Mouse (Mus musculus): Measurements from ENCODE around the gene Cldn7. TPM values are rescaled to one million over a fixed set of nuclear protein-coding genes. Genes with fewer than 3 reads are reported as not detected.
"Not testable (repeated sequence)": the region's sequence is repeated elsewhere in the genome, so short reads cannot be mapped to it uniquely, and the experiment has no call there.

Gene Cldn7
- polyA plus RNA-seq, 1 experiment from 2014 or later, result 2.4 TPM

DNA sequence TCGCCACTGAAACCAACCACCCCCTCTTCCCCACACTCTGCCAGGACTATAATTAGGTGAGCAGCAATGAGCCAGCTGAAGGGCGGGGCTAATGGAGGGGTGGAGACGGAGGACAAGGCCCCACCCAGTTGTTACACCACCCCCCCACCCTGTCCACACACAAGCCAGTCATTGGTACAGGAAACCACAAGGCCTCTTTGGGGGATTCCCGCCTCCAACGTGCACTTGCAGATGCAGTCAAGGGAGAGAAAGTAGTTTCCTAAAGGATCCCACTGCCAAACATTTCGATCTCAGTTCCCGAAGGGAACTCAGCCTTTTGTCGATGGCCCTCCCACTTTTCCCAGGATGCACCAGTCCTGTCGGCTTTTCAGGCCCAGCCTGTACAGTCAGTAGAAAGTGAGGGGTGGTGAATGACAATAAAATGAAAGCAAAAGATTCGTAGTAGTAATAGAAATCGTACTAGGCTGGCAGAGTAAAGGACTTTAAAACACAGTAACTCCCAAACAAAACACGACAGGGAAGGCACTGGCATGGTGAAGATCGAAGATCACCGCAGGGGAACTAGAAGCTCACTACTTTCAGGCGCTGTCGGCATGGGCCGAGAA is 44.8 kb upstream of the Cldn7 start:
- peaks cover 21% of the 10 kb centered on the region for H3K36me3 ChIP-seq (ENCODE audit: control insufficient read depth, insufficient read depth, low read length)
- peak overlapping the region; percentile 99 for H3K9ac ChIP-seq (ENCODE audit: low read depth, low read length)
- no peaks in the 10 kb centered on the region for H3K27me3 ChIP-seq (ENCODE audit: control insufficient read depth, insufficient read depth, low read length)
- H3K27ac ChIP-seq (ENCODE audit: low read depth, low read length), result peak overlapping the region; percentile 98
- peak overlapping the region; percentile 72 for H3K4me2 ChIP-seq
- H3K9me3 ChIP-seq (replicated peaks; ENCODE audit: control insufficient read depth, low read length), result no peaks in the 10 kb centered on the region
- H3K4me3 ChIP-seq (ENCODE audit: low read depth, low read length), result peak overlapping the region; percentile 95
- peaks cover 30% of the 10 kb centered on the region for H3K4me1 ChIP-seq (ENCODE audit: control insufficient read depth, insufficient read depth, low read length)
- under 1% methylated on average over 17 of the region's 17 CpGs for WGBS (ENCODE audit: insufficient replicate concordance)
- ATAC-seq (replicated peaks; ENCODE audit: insufficient number of reproducible peaks, low FRiP score, low TSS enrichment), result 0 out of 2 replicates have a peak, but pooled peaks have one; percentile 23

- Histone ChIP-seq H3K4me2 (peak overlapping the region; percentile 72), H3K4me1 (ENCODE audit: control insufficient read depth, insufficient read depth, low read length) (peaks cover 23% of the 10 kb centered on the region), H3K27ac (ENCODE audit: low read depth, low read length) (peak overlapping the region; percentile 98), H3K4me3 (ENCODE audit: low read depth, low read length) (peak overlapping the region; percentile 95), H3K36me3 (ENCODE audit: control insufficient read depth, insufficient read depth, low read length) (peaks cover 20% of the 10 kb centered on the region), H3K9ac (ENCODE audit: low read depth, low read length) (peak overlapping the region; percentile 99), H3K27me3 (ENCODE audit: control insufficient read depth, insufficient read depth, low read length) (no peaks in the 10 kb centered on the region), H3K9me3 (replicated peaks; ENCODE audit: control insufficient read depth, low read length) (no peaks in the 10 kb centered on the region)
- no peak for ATAC-seq (replicated peaks; ENCODE audit: insufficient number of reproducible peaks, low FRiP score, low TSS enrichment)
- WGBS (ENCODE audit: insufficient replicate concordance), result under 1% methylated on average over 64 of the region's 65 CpGs
Measured at GRCm38 (mm10) chr11:69920266-69921031, 44.1 kb upstream of the Cldn7 start.

- ATAC-seq (replicated peaks; ENCODE audit: insufficient number of reproducible peaks, low FRiP score, low TSS enrichment), result peak; percentile 95
- peak within 1 kb of the TSS; percentile 98 for H3K27ac ChIP-seq (ENCODE audit: low read depth, low read length)
- H3K9me3 ChIP-seq (replicated peaks; ENCODE audit: control insufficient read depth, low read length), result no peaks in the 10 kb centered on the region
- H3K4me1 ChIP-seq (ENCODE audit: control insufficient read depth, insufficient read depth, low read length), result peaks cover 14% of the 10 kb centered on the region
- H3K27me3 ChIP-seq (ENCODE audit: control insufficient read depth, insufficient read depth, low read length), result no peaks in the 10 kb centered on the region
- peaks cover 14% of the 10 kb centered on the region for H3K36me3 ChIP-seq (ENCODE audit: control insufficient read depth, insufficient read depth, low read length)
- WGBS (ENCODE audit: insufficient replicate concordance), result under 1% methylated on average over 78 of the region's 78 CpGs
- H3K4me3 ChIP-seq (ENCODE audit: low read depth, low read length), result peak within 1 kb of the TSS; percentile 95
- H3K4me2 ChIP-seq, result peak within 1 kb of the TSS; percentile 72
- peak within 1 kb of the TSS; percentile 99 for H3K9ac ChIP-seq (ENCODE audit: low read depth, low read length)
Measured at GRCm38 (mm10) chr11:69921114-69922011, 43.2 kb upstream of the Cldn7 start, which contains the start of gene Eif5a. TSS of gene Eif5a (minus strand) at chr11:69921958.

DNA sequence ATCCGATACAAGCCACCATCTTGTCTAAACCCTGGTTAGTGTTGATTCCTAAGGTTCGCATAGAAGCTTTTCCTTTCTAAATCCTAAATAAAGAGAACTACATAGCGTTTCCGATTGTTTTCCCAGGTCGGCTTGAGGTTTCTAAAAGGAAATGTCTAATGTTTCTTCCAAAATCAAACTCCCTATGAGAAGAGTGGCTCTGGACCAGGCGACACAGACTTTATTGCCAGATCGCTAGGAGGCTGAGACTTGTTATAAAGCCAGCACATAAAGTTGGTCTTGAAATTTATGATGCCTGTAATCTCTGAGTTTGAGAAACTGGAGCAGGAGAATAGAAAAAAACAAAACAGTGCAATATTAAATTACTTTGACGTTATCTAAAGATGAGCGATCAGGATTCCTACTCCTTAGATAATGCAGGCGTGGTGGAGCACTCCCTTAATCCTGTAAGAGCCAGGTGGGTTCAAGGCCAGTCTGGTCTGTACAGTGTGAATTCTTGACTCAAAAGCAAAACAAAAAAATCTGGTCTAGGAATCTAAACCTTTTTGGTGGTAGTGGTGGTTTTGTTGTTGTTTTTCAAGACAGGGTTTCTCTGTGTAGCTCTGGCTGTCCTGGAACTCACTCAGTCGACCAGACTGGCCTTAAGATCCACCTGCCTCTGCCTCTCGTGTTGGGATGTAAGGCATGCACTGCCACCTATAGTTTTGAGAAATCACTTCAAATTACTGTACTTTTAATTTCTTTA is 42.4 kb upstream of the Cldn7 start:
- Histone ChIP-seq H3K9ac (ENCODE audit: low read depth, low read length) (peak overlapping the region; percentile 82), H3K4me3 (ENCODE audit: low read depth, low read length) (peak overlapping the region; percentile 95), H3K9me3 (replicated peaks; ENCODE audit: control insufficient read depth, low read length) (no peaks in the 10 kb centered on the region), H3K4me2 (peak overlapping the region; percentile 55), H3K36me3 (ENCODE audit: control insufficient read depth, insufficient read depth, low read length) (peaks cover 12% of the 10 kb centered on the region), H3K27ac (ENCODE audit: low read depth, low read length) (peak overlapping the region; percentile 98), H3K4me1 (ENCODE audit: control insufficient read depth, insufficient read depth, low read length) (peaks cover 13% of the 10 kb centered on the region), H3K27me3 (ENCODE audit: control insufficient read depth, insufficient read depth, low read length) (no peaks in the 10 kb centered on the region)
- ATAC-seq (replicated peaks; ENCODE audit: insufficient number of reproducible peaks, low FRiP score, low TSS enrichment), result no peak
- 4% methylated on average over 12 of the region's 12 CpGs for whole genome bisulfite sequencing (ENCODE audit: insufficient replicate concordance)

GRCm38 (mm10) chr11:69922796-69923195 is 41.8 kb upstream of the Cldn7 start:
- H3K27ac ChIP-seq (ENCODE audit: low read depth, low read length), result peak overlapping the region; percentile 98; the same call in 1 of the 2 replicates
- H3K27me3 ChIP-seq (ENCODE audit: control insufficient read depth, insufficient read depth, low read length), result no peaks in the 10 kb centered on the region
- H3K4me1 ChIP-seq (ENCODE audit: control insufficient read depth, insufficient read depth, low read length), result peaks cover 13% of the 10 kb centered on the region
- H3K9me3 ChIP-seq (replicated peaks; ENCODE audit: control insufficient read depth, low read length), result no peaks in the 10 kb centered on the region
- peaks cover 6% of the 10 kb centered on the region for H3K36me3 ChIP-seq (ENCODE audit: control insufficient read depth, insufficient read depth, low read length)
- H3K9ac ChIP-seq (ENCODE audit: low read depth, low read length), result 0 out of 2 replicates have a peak overlapping the region, but pooled peaks have one; percentile 82
- H3K4me3 ChIP-seq (ENCODE audit: low read depth, low read length), result no peak overlapping the region
- WGBS (ENCODE audit: insufficient replicate concordance), result 73% methylated on average over 3 of the region's 3 CpGs
- ATAC-seq (replicated peaks; ENCODE audit: insufficient number of reproducible peaks, low FRiP score, low TSS enrichment), result no peak
- H3K4me2 ChIP-seq, result peak overlapping the region; percentile 55

DNA sequence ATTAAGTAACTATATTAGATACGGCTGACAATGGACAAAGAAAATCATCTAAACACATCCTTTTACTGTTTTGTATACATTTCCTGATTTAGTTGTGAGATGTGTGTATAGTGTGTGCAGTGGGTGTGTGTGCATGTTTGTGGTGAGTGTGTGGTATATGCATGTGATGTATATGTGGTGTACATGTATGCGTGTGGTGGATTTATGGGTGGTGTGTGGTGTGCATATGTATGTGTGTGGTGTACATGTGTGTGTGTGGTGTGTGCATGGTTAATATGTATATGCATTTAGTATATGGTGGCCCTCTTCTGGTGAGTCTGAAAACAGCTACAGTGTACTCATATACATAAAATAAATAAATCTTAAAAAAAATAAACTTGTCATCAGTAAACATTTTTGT is 37.1 kb upstream of the Cldn7 start:
- Histone ChIP-seq H3K4me2 (no peak overlapping the region), H3K9me3 (replicated peaks; ENCODE audit: control insufficient read depth, low read length) (no peaks in the 10 kb centered on the region), H3K27me3 (ENCODE audit: control insufficient read depth, insufficient read depth, low read length) (no peaks in the 10 kb centered on the region), H3K27ac (ENCODE audit: low read depth, low read length) (no peak overlapping the region), H3K36me3 (ENCODE audit: control insufficient read depth, insufficient read depth, low read length) (no peaks in the 10 kb centered on the region), H3K9ac (ENCODE audit: low read depth, low read length) (no peak overlapping the region), H3K4me1 (ENCODE audit: control insufficient read depth, insufficient read depth, low read length) (peaks cover under 1% of the 10 kb centered on the region; the same call in 1 of the 2 replicates), H3K4me3 (ENCODE audit: low read depth, low read length) (no peak overlapping the region)
- 89% methylated on average over 2 of the region's 2 CpGs for WGBS (ENCODE audit: insufficient replicate concordance)
- ATAC-seq (replicated peaks; ENCODE audit: insufficient number of reproducible peaks, low FRiP score, low TSS enrichment), result no peak

DNA sequence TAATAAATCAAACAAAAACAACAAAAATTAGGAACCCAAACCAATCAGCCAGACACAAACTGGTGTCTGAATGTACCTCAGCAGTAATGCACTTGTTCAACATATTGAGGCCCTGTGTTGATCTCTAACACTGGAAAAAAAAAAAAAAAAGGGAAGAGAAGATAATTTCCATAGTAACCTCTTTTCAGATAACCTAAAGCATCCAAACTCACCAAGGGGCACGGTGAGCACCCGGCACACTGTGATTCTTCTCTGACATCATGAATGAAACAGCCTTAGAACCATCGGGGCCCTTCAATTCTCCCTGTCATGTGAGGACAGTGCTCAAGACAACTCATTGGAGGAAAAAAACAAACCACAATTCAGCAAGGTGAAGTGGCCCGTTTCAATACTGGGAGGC is 34.9 kb upstream of the Cldn7 start:
- ATAC-seq (replicated peaks; ENCODE audit: insufficient number of reproducible peaks, low FRiP score, low TSS enrichment), result no peak
- Histone ChIP-seq H3K27ac (ENCODE audit: low read depth, low read length) (no peak overlapping the region), H3K4me1 (ENCODE audit: control insufficient read depth, insufficient read depth, low read length) (no peaks in the 10 kb centered on the region), H3K36me3 (ENCODE audit: control insufficient read depth, insufficient read depth, low read length) (no peaks in the 10 kb centered on the region), H3K4me3 (ENCODE audit: low read depth, low read length) (no peak overlapping the region), H3K9me3 (replicated peaks; ENCODE audit: control insufficient read depth, low read length) (no peaks in the 10 kb centered on the region), H3K27me3 (ENCODE audit: control insufficient read depth, insufficient read depth, low read length) (peaks cover under 1% of the 10 kb centered on the region; the same call in 1 of the 2 replicates), H3K9ac (ENCODE audit: low read depth, low read length) (no peak overlapping the region), H3K4me2 (no peak overlapping the region)
- 30% methylated on average over 4 of the region's 4 CpGs for WGBS (ENCODE audit: insufficient replicate concordance)

DNA sequence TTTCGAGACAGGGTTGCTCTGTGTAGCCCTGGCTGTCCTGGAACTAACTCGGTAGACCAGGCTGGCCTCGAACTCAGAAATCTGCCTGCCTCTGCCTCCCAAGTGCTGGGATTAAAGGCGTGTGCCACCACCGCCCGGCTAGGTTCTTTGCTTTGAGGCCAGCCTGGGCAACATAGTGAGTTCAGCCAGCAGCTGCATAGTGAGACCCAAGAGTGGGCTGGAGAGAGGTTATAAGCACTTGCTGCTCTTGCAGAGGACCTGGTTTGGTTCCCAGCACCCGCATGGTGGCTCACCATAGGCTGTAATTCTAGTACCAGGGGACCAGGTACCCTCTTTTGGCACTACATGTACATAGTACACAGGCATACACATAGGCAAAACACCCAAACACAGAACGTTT is 34.4 kb upstream of the Cldn7 start:
- ATAC-seq (replicated peaks; ENCODE audit: insufficient number of reproducible peaks, low FRiP score, low TSS enrichment), result not testable (repeated sequence)
- 85% methylated on average over 8 of the region's 8 CpGs for WGBS (ENCODE audit: insufficient replicate concordance)

More for the DNA sequence above, 34.4 kb upstream of the Cldn7 start:
- H3K4me3 ChIP-seq (ENCODE audit: low read depth, low read length); H3K36me3 ChIP-seq (ENCODE audit: control insufficient read depth, insufficient read depth, low read length); H3K4me1 ChIP-seq (ENCODE audit: control insufficient read depth, insufficient read depth, low read length); H3K9ac ChIP-seq (ENCODE audit: low read depth, low read length); H3K4me2 ChIP-seq; H3K9me3 ChIP-seq (replicated peaks; ENCODE audit: control insufficient read depth, low read length); H3K27me3 ChIP-seq (ENCODE audit: control insufficient read depth, insufficient read depth, low read length); H3K27ac ChIP-seq (ENCODE audit: low read depth, low read length): not testable (repeated sequence)

All from heart, embryonic 11.5 days (tissue).